Mouse (Mus musculus): ENCODE measurements around the gene Afap1. TPM values are rescaled to one million over a fixed set of nuclear protein-coding genes. Genes with fewer than 3 reads are reported as not detected.

Gene Afap1
- polyA plus RNA-seq, 1 experiment from 2014 or later, result 82.8 TPM

DNA sequence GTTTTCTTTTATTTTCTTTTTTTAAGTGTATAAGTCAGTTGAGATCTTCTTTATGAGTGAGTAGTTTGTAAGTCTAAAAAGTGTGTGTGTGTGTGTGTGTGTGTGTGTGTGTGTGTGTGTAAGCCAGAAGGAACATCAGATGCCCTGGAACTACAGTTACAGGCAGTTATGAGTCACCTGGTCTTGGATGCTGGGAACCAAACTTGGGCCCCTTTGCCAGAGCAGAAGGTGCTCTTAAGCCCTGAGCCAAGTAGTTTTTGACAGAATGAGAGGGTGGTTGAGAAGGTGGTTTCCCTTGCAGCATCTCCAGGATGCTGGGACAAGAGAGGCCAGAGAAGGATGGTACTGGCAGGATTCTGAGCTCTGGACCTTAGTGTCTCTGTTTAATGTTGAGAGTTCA, 27.4 kb downstream of the Afap1 start:
- Histone ChIP-seq H3K4me1 (replicated peaks) (peaks cover 98% of the 10 kb centered on the region), H3K4me2 (no peak overlapping the region), H3K9ac (no peak overlapping the region), H3K27ac (peak overlapping the region; percentile 8; the same call in 1 of the 2 replicates), H3K9me3 (no peaks in the 10 kb centered on the region), H3K36me3 (no peaks in the 10 kb centered on the region), H3K27me3 (no peaks in the 10 kb centered on the region), H3K4me3 (no peak overlapping the region)
- ATAC-seq (ENCODE audit: low FRiP score), result no peak

GRCm38 (mm10) chr5:35921141-35921540, 28.0 kb downstream of the Afap1 start:
- Histone ChIP-seq H3K9me3 (no peaks in the 10 kb centered on the region), H3K36me3 (no peaks in the 10 kb centered on the region), H3K4me3 (no peak overlapping the region), H3K27ac (peak overlapping the region; percentile 69), H3K4me1 (replicated peaks) (peaks cover 98% of the 10 kb centered on the region), H3K9ac (peak overlapping the region; percentile 0; the same call in 1 of the 2 replicates), H3K4me2 (0 out of 2 replicates have a peak overlapping the region, but pooled peaks have one; percentile 17), H3K27me3 (no peaks in the 10 kb centered on the region)
- ATAC-seq (ENCODE audit: low FRiP score), result no peak
- WGBS, result 75% methylated on average over 6 of the region's 6 CpGs

GRCm38 (mm10) chr5:35921595-35922254, 28.6 kb downstream of the Afap1 start:
- no peaks in the 10 kb centered on the region for H3K27me3 ChIP-seq
- H3K9me3 ChIP-seq, result no peaks in the 10 kb centered on the region
- peak overlapping the region; percentile 69 for H3K27ac ChIP-seq
- H3K4me1 ChIP-seq (replicated peaks), result peaks cover 98% of the 10 kb centered on the region
- no peaks in the 10 kb centered on the region for H3K36me3 ChIP-seq
- H3K4me2 ChIP-seq, result peak overlapping the region; percentile 17; the same call in 1 of the 2 replicates
- WGBS, result 35% methylated on average over 10 of the region's 10 CpGs
- H3K9ac ChIP-seq, result peak overlapping the region; percentile 0; the same call in 1 of the 2 replicates
- H3K4me3 ChIP-seq, result no peak overlapping the region
- ATAC-seq (ENCODE audit: low FRiP score), result no peak

DNA sequence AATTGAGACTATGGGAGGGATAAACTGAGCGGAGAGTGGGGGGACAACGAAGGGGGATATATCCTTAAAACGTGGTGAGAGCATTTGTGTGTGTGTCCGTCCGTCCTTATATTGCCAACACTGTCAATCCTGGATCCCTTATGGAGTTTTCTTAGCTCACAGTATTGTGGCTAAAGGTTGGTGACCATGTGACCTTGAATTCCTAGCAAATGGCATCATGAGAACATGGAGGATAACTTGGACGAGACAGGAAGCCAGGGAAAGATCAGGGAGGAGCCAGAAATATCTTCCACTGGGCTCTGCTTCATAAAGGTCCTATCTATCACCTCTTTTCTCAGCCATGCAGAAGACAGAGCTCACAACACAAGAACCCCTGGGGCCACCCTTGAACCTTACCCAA, 30.3 kb downstream of the Afap1 start:
- Histone ChIP-seq H3K4me3 (no peak overlapping the region), H3K27ac (peak overlapping the region; percentile 85; the same call in 1 of the 2 replicates), H3K4me2 (no peak overlapping the region), H3K27me3 (no peaks in the 10 kb centered on the region), H3K4me1 (replicated peaks) (peaks cover 98% of the 10 kb centered on the region), H3K9ac (no peak overlapping the region), H3K36me3 (no peaks in the 10 kb centered on the region), H3K9me3 (no peaks in the 10 kb centered on the region)
- 92% methylated on average over 6 of the region's 6 CpGs for WGBS
- ATAC-seq (ENCODE audit: low FRiP score), result no peak

DNA sequence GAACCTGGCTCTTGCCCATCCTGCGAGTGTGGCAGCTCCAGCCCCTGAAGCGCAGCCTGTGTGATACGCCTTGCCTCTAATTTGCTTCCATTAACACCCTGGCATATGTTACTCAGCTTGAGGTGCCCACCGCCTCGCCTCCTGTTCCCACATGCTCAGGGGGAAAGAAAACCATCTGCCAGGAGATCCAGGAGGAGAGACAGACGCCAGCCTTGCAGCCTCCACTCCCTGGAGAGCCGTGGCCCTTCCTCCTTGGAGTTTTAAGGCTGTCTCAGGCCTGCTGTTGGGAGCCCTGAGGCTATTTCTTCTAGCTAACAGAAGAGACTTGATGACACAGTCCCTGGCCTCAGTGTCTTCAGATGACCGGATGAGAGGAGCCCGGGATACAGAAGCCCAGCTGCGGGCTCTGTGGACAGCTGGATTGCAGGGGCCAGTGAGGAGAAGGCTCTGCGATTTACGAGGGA, 32.1 kb downstream of the Afap1 start:
- Histone ChIP-seq H3K36me3 (no peaks in the 10 kb centered on the region), H3K4me2 (no peak overlapping the region), H3K27ac (peak overlapping the region; percentile 85), H3K4me3 (no peak overlapping the region), H3K4me1 (replicated peaks) (peaks cover 90% of the 10 kb centered on the region), H3K9ac (peak overlapping the region; percentile 39; the same call in 1 of the 2 replicates), H3K9me3 (no peaks in the 10 kb centered on the region), H3K27me3 (no peaks in the 10 kb centered on the region)
- WGBS, result 29% methylated on average over 12 of the region's 12 CpGs
- ATAC-seq (ENCODE audit: low FRiP score), result 0 out of 2 replicates have a peak, but pooled peaks have one; percentile 4

- 47% methylated on average over 8 of the region's 8 CpGs for WGBS
- no peak overlapping the region for H3K4me3 ChIP-seq
- H3K9me3 ChIP-seq, result no peaks in the 10 kb centered on the region
- peaks cover 89% of the 10 kb centered on the region for H3K4me1 ChIP-seq (replicated peaks)
- no peak overlapping the region for H3K4me2 ChIP-seq
- no peaks in the 10 kb centered on the region for H3K36me3 ChIP-seq
- no peaks in the 10 kb centered on the region for H3K27me3 ChIP-seq
- peak; percentile 50; the same call in 1 of the 2 replicates for ATAC-seq (ENCODE audit: low FRiP score)
- peak overlapping the region; percentile 30; the same call in 1 of the 2 replicates for H3K9ac ChIP-seq
- H3K27ac ChIP-seq, result peak overlapping the region; percentile 85
Observed at GRCm38 (mm10) chr5:35926511-35926910, 33.4 kb downstream of the Afap1 start.

- WGBS, result 75% methylated on average over 5 of the region's 5 CpGs
- H3K27me3 ChIP-seq, result no peaks in the 10 kb centered on the region
- no peak overlapping the region for H3K9ac ChIP-seq
- H3K9me3 ChIP-seq, result no peaks in the 10 kb centered on the region
- no peak overlapping the region for H3K4me3 ChIP-seq
- H3K4me2 ChIP-seq, result no peak overlapping the region
- H3K27ac ChIP-seq, result no peak overlapping the region; the same call in 1 of the 2 replicates
- H3K36me3 ChIP-seq, result peaks cover 5% of the 10 kb centered on the region
- ATAC-seq (ENCODE audit: low FRiP score), result no peak
- H3K4me1 ChIP-seq (replicated peaks), result peaks cover 82% of the 10 kb centered on the region
Observed at GRCm38 (mm10) chr5:35931296-35931695, 38.2 kb downstream of the Afap1 start.

DNA sequence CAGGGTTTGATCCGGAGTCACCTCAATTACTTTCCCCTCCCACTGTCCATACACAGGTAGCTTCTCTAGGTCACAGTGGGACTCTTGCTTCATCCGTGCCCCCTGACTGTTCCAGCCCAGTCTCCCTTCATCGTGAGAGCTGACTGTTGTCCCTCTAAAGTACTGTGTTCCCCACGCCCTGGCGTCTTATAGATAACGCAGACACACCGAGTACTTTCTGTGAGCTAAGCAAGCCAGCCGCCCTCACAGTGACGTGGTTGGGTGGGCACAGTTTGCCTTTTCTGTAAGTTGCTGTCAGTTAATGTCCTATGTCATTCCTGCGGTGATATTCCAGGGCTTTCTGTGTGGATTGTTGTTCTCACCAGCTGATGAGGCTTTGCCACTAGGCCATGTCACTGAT, 39.9 kb downstream of the Afap1 start:
- 70% methylated on average over 10 of the region's 10 CpGs for WGBS
- ATAC-seq (ENCODE audit: low FRiP score), result no peak

GRCm38 (mm10) chr5:35935939-35936338, 42.8 kb downstream of the Afap1 start:
- 85% methylated on average over 7 of the region's 7 CpGs for WGBS
- peaks cover 77% of the 10 kb centered on the region for H3K4me1 ChIP-seq (replicated peaks)

More for the DNA sequence above, 39.9 kb downstream of the Afap1 start:
- Histone ChIP-seq H3K27ac (peak overlapping the region; percentile 49), H3K27me3 (no peaks in the 10 kb centered on the region), H3K4me2 (no peak overlapping the region), H3K9ac (no peak overlapping the region), H3K4me1 (replicated peaks) (peaks cover 71% of the 10 kb centered on the region), H3K36me3 (peaks cover 13% of the 10 kb centered on the region), H3K9me3 (no peaks in the 10 kb centered on the region), H3K4me3 (no peak overlapping the region)

DNA sequence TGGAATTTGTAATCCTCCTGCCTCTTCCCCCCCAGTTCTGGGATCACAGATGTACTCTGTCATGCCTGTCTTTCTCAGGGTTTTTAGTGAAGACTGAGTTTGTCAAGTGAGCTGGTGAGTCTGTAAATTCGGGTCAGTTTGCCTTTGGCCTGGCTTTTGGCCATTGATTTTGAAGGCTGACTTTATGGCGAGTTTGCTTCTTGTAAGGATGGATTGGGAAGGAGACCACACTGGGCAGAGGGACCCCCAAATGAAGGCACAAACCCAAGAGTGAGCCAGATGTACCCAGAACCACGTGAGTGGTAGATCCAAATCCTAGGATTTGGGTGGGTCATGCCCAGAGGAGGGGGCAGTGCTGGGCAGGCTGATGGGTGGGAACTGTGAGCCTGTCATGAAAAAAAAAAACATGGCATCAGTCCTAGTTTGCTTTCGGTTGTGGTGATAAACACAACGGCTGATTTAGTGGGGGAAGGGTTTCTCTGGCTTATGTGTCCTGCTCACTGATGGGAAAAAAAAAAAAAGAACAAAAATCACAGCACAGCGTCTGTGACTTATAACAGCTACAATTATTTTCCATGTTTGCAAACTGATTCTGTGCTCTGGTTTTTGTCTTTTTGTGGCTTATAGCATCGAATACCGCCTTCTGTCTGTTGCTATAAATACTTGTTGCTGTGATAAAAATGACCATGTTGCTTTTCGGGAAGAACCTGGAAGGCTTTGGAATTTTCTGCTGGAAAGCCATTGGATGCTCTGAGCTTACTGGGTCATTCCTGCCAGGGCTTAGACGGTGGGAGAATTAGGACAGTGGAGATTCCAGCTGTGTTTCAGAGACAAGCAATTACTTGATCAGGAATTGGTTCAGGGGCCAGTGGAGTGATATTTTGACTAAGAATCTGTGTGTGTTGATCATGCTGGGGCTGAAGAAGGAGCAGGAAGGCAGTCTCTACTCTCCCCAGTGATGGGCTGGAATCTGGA, 45.4 kb downstream of the Afap1 start:
- Histone ChIP-seq H3K9me3 (no peaks in the 10 kb centered on the region), H3K27me3 (no peaks in the 10 kb centered on the region), H3K4me2 (no peak overlapping the region), H3K27ac (peak overlapping the region; percentile 56), H3K36me3 (peaks cover 14% of the 10 kb centered on the region), H3K4me3 (no peak overlapping the region), H3K9ac (no peak overlapping the region), H3K4me1 (replicated peaks) (peaks cover 64% of the 10 kb centered on the region)
- no peak for ATAC-seq (ENCODE audit: low FRiP score)
- 71% methylated on average over 10 of the region's 10 CpGs for WGBS

More at GRCm38 (mm10) chr5:35935939-35936338, 42.8 kb downstream of the Afap1 start:
- no peak for ATAC-seq (ENCODE audit: low FRiP score)
- Histone ChIP-seq H3K36me3 (peaks cover 13% of the 10 kb centered on the region), H3K4me3 (no peak overlapping the region), H3K9me3 (no peaks in the 10 kb centered on the region), H3K27ac (no peak overlapping the region), H3K9ac (no peak overlapping the region), H3K27me3 (no peaks in the 10 kb centered on the region), H3K4me2 (no peak overlapping the region)

- H3K4me1 ChIP-seq (replicated peaks), result peaks cover 52% of the 10 kb centered on the region
- ATAC-seq (ENCODE audit: low FRiP score), result no peak
- H3K27ac ChIP-seq, result peak overlapping the region; percentile 41; the same call in 1 of the 2 replicates
- no peak overlapping the region for H3K9ac ChIP-seq
- H3K4me2 ChIP-seq, result no peak overlapping the region
- H3K36me3 ChIP-seq, result peaks cover 25% of the 10 kb centered on the region
- WGBS, result 87% methylated on average over 6 of the region's 6 CpGs
- no peaks in the 10 kb centered on the region for H3K27me3 ChIP-seq
- H3K9me3 ChIP-seq, result no peaks in the 10 kb centered on the region
- H3K4me3 ChIP-seq, result no peak overlapping the region
Observed at GRCm38 (mm10) chr5:35939958-35940357, 46.8 kb downstream of the Afap1 start.

DNA sequence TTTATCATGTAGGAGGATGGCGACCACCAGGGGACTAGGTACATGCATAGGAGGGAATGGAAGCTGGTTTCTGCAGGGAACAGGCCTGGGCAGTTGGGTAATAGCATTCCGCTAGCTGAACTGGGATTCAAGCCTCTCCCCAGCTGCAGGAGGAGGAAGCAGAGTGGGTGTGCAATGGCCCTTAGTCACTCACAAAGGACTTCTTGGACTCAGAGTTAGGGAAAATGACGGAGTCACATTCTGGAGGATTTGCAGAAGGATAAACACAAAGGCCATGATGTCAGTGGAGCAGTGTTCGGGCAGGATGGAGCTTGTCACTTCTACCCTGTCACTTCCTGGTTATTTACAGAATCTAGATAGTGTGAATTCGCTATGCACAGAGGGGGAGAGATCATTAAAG, 50.4 kb downstream of the Afap1 start:
- Histone ChIP-seq H3K27me3 (no peaks in the 10 kb centered on the region), H3K4me1 (replicated peaks) (peaks cover 45% of the 10 kb centered on the region), H3K9me3 (no peaks in the 10 kb centered on the region), H3K9ac (no peak overlapping the region), H3K27ac (no peak overlapping the region), H3K4me2 (no peak overlapping the region), H3K4me3 (no peak overlapping the region), H3K36me3 (peaks cover 47% of the 10 kb centered on the region)
- no peak for ATAC-seq (ENCODE audit: low FRiP score)
- WGBS, result 90% methylated on average over 5 of the region's 5 CpGs
